Mouse (Mus musculus): ENCODE data around the gene Slc19a3. TPM values are rescaled to one million over a fixed set of nuclear protein-coding genes. Genes with fewer than 3 reads are reported as not detected.
A peak's percentile ranks its signal among the peaks of the same experiment; 100 is the strongest.

Slc19a3 gene
- total RNA-seq (2014; rRNA removed; ENCODE audit: low replicate concordance) (8.2 TPM in 2 replicates), polyA plus RNA-seq (2015; fragmentation: Nextera tagmentation; extraction: Ambion mirVana) (1.6 TPM in 2 replicates)

DNA sequence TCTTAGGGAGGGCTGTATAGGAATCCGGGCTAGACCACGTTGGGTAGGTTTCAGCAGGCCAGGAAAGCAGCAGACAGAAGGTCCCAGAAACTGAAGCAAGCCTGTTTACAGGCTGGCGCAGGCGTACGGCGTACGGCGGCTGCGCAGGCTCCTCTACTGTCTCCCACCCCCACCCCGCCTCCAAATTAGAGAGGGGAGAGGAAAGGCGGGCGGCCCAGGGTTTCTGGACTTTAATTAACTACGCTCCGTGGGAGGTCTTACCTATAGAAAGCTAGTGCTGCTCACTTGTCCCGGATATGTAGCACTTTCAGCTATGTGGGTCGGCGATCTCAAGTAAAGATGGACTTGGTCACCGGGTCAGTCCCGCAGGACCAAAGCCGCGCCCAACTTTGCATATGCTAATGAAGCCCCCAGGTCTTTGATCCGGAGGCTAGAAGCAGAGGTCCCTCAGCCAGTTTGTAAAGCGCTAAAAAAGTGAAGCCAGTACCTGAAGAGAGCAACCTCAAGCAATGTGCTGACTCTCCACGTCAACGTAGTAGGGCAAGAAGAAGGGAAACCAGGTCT, at the start of gene Slc19a3:
Gene Slc19a3, minus strand, starts transcription at position 340 of the 564 bp plus-strand sequence.
- WGBS = under 1% methylated on average over 25 of the region's 25 CpGs
- TF ChIP-seq EP300 (IDR thresholded peaks at IDR 0.05; ENCODE audit: low read depth) = no peak
- no peak for TF ChIP-seq CTCF (IDR thresholded peaks at IDR 0.05; ENCODE audit: low read depth)
- Histone ChIP-seq H3K27ac (ENCODE audit: low read depth) (peak within 1 kb of the TSS; percentile 68), H3K36me3 (replicated peaks; ENCODE audit: control insufficient read depth, insufficient read depth, low read length) (no peaks in the 10 kb centered on the region), H3K4me2 (ENCODE audit: low read depth, low read length) (peak within 1 kb of the TSS; percentile 76), H3K4me1 (ENCODE audit: control insufficient read depth, insufficient read depth) (peaks cover 8% of the 10 kb centered on the region), H3K4me3 (ENCODE audit: low read depth, low read length) (peak within 1 kb of the TSS; percentile 62), H3K9me3 (replicated peaks; ENCODE audit: control insufficient read depth, low read length) (no peaks in the 10 kb centered on the region), H3K9ac (replicated peaks; ENCODE audit: low read depth, low read length) (peak within 1 kb of the TSS; percentile 55; the same call in 1 of the 2 replicates), H3K27me3 (ENCODE audit: control insufficient read depth, insufficient read depth, low read length) (no peaks in the 10 kb centered on the region)
- peak; percentile 96 for ATAC-seq (ENCODE audit: insufficient read depth, low read depth)
- DNase-seq (ENCODE audit: low spot score) = peak; percentile 66

GRCm38 (mm10) chr1:83084790-83085189, 46.5 kb upstream of the Slc19a3 start:
- Histone ChIP-seq H3K27me3 (ENCODE audit: control insufficient read depth, insufficient read depth, low read length) (no peaks in the 10 kb centered on the region), H3K4me2 (ENCODE audit: low read depth, low read length) (no peak overlapping the region), H3K4me3 (ENCODE audit: low read depth, low read length) (no peak overlapping the region), H3K27ac (ENCODE audit: low read depth) (no peak overlapping the region), H3K9me3 (replicated peaks; ENCODE audit: control insufficient read depth, low read length) (no peaks in the 10 kb centered on the region), H3K4me1 (ENCODE audit: control insufficient read depth, insufficient read depth) (no peaks in the 10 kb centered on the region), H3K36me3 (replicated peaks; ENCODE audit: control insufficient read depth, insufficient read depth, low read length) (no peaks in the 10 kb centered on the region), H3K9ac (replicated peaks; ENCODE audit: low read depth, low read length) (no peak overlapping the region)
- ATAC-seq (ENCODE audit: insufficient read depth, low read depth) = no peak
- 86% methylated on average over 2 of the region's 2 CpGs for WGBS
- TF ChIP-seq CTCF (IDR thresholded peaks at IDR 0.05; ENCODE audit: low read depth) = no peak
- TF ChIP-seq EP300 (IDR thresholded peaks at IDR 0.05; ENCODE audit: low read depth) = no peak
- DNase-seq (ENCODE audit: low spot score) = no peak

DNA sequence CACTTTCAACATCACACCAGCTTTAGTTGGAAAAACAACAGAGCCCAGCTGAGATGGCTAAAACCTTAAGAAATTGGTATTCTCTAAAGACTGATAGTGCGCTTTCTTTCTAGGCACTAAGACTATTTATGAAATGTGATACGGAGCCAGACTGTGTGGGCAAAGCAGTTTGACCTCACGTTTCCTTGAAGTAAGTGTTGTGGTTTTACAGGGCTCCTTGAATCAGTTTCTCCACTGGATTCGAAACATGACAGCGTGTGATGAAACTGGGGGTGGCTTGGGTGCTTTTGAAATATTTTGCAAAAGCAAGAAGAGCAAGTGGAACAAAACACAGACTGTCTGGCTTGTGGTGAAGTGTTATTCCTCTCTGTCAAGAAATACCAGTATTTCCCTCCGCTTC, 38.8 kb upstream of the Slc19a3 start:
- Histone ChIP-seq H3K4me3 (ENCODE audit: low read depth, low read length) (no peak overlapping the region), H3K4me1 (ENCODE audit: control insufficient read depth, insufficient read depth) (no peaks in the 10 kb centered on the region), H3K9me3 (replicated peaks; ENCODE audit: control insufficient read depth, low read length) (no peaks in the 10 kb centered on the region), H3K9ac (replicated peaks; ENCODE audit: low read depth, low read length) (no peak overlapping the region), H3K27ac (ENCODE audit: low read depth) (no peak overlapping the region), H3K27me3 (ENCODE audit: control insufficient read depth, insufficient read depth, low read length) (no peaks in the 10 kb centered on the region), H3K4me2 (ENCODE audit: low read depth, low read length) (no peak overlapping the region), H3K36me3 (replicated peaks; ENCODE audit: control insufficient read depth, insufficient read depth, low read length) (no peaks in the 10 kb centered on the region)
- ATAC-seq (ENCODE audit: insufficient read depth, low read depth) = no peak
- WGBS = 77% methylated on average over 6 of the region's 6 CpGs
- TF ChIP-seq EP300 (IDR thresholded peaks at IDR 0.05; ENCODE audit: low read depth) (no peak), CTCF (IDR thresholded peaks at IDR 0.05; ENCODE audit: low read depth) (no peak)
- no peak for DNase-seq (ENCODE audit: low spot score)

GRCm38 (mm10) chr1:83076190-83076917, 38.1 kb upstream of the Slc19a3 start:
- H3K9ac ChIP-seq (replicated peaks; ENCODE audit: low read depth, low read length) = no peak overlapping the region
- 40% methylated on average over 11 of the region's 11 CpGs for WGBS
- DNase-seq (ENCODE audit: low spot score) (peak; percentile 46), ATAC-seq (ENCODE audit: insufficient read depth, low read depth) (no peak; the same call in 1 of the 2 replicates)
- H3K27ac ChIP-seq (ENCODE audit: low read depth) = no peak overlapping the region
- peak overlapping the region; percentile 34 for H3K4me3 ChIP-seq (ENCODE audit: low read depth, low read length)
- H3K27me3 ChIP-seq (ENCODE audit: control insufficient read depth, insufficient read depth, low read length) = no peaks in the 10 kb centered on the region
- peak overlapping the region; percentile 55 for H3K4me2 ChIP-seq (ENCODE audit: low read depth, low read length)
- H3K9me3 ChIP-seq (replicated peaks; ENCODE audit: control insufficient read depth, low read length) = no peaks in the 10 kb centered on the region
- no peaks in the 10 kb centered on the region for H3K36me3 ChIP-seq (replicated peaks; ENCODE audit: control insufficient read depth, insufficient read depth, low read length)
- no peaks in the 10 kb centered on the region for H3K4me1 ChIP-seq (ENCODE audit: control insufficient read depth, insufficient read depth)
- TF ChIP-seq CTCF (IDR thresholded peaks at IDR 0.05; ENCODE audit: low read depth) = peak; percentile 83
- no peak for TF ChIP-seq EP300 (IDR thresholded peaks at IDR 0.05; ENCODE audit: low read depth)

DNA sequence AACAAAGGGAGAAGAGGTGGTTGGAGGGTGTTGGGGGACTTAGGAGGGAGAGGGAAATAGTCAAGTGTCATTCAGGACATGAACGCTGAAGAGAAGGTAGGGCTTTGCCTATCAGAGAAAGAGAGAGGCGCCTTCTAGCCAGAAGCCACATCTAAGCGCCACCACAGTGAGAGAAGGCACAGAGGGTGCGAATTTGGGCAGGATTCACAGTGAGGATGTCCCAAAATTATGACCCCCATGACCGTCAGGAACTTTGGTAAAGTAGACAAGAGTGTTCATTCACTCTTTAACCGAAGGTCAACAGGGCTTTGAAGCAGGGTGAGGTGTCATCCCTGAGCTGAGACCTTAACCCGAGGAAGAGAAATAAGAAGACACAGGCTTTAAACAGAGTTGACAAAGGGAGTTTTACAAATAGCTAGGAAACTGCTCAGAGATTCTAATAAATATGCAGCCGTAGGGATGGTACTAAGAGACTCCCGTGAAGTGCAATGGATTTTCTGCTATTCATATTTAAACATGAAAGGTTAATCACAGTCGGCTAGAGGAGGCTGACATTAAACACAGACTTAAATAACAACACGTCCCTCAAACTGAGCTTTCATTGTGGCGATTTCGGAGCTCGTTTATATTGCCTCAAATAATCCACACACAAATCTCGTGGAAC, 37.4 kb upstream of the Slc19a3 start:
- TF ChIP-seq CTCF (IDR thresholded peaks at IDR 0.05; ENCODE audit: low read depth) = no peak
- no peak for TF ChIP-seq EP300 (IDR thresholded peaks at IDR 0.05; ENCODE audit: low read depth)
- Histone ChIP-seq H3K4me2 (ENCODE audit: low read depth, low read length) (peak overlapping the region; percentile 55), H3K36me3 (replicated peaks; ENCODE audit: control insufficient read depth, insufficient read depth, low read length) (no peaks in the 10 kb centered on the region), H3K4me3 (ENCODE audit: low read depth, low read length) (peak overlapping the region; percentile 34), H3K4me1 (ENCODE audit: control insufficient read depth, insufficient read depth) (no peaks in the 10 kb centered on the region), H3K27me3 (ENCODE audit: control insufficient read depth, insufficient read depth, low read length) (no peaks in the 10 kb centered on the region), H3K27ac (ENCODE audit: low read depth) (no peak overlapping the region), H3K9me3 (replicated peaks; ENCODE audit: control insufficient read depth, low read length) (no peaks in the 10 kb centered on the region), H3K9ac (replicated peaks; ENCODE audit: low read depth, low read length) (no peak overlapping the region)
- DNase-seq (ENCODE audit: low spot score) (no peak), ATAC-seq (ENCODE audit: insufficient read depth, low read depth) (no peak)
- WGBS = 41% methylated on average over 15 of the region's 15 CpGs
